Mouse (Mus musculus) kidney, embryonic 16.5 days (tissue): ENCODE results near the gene Ifrd2. TPM values are rescaled to one million over a fixed set of nuclear protein-coding genes. Genes with fewer than 3 reads are reported as not detected.
A peak's percentile ranks its signal among the peaks of the same experiment; 100 is the strongest.

ENCODE experiments used
- ATAC-seq: fragments of 200-750 bp; cut with Nextera tagmentation; 2 replicates; pipeline ENCODE4 v1.8.0; 2017; ENCODE audit warnings: moderate TSS enrichment; ENCODE audit not compliant: low FRiP score, low TSS enrichment
- H3K27ac ChIP-seq: fragments of 300-500 bp; sonication (generic); 2 replicates; pipeline ENCODE4 v1.5.1; 2014; ENCODE audit warnings: low read length
- H3K27me3 ChIP-seq: fragments of 300-500 bp; sonication (generic); 2 replicates; pipeline ENCODE4 v1.6.1; 2014; ENCODE audit warnings: low read length, control low read depth, mixed read lengths; ENCODE audit not compliant: insufficient read depth
- H3K36me3 ChIP-seq: fragments of 300-500 bp; sonication (generic); 2 replicates; pipeline ENCODE4 v1.6.1; 2014; ENCODE audit warnings: low read length, control low read depth, mixed read lengths; ENCODE audit not compliant: insufficient read depth
- H3K4me1 ChIP-seq: fragments of 300-500 bp; sonication (generic); 2 replicates; pipeline ENCODE4 v1.6.1; 2014; ENCODE audit warnings: low read length, control low read depth, mixed read lengths; ENCODE audit not compliant: insufficient read depth
- H3K4me2 ChIP-seq: fragments of 300-500 bp; sonication (generic); replicated peaks from 2 replicates; pipeline ENCODE4 v1.6.1; 2014; ENCODE audit warnings: low read depth, low read length
- H3K4me3 ChIP-seq: fragments of 300-500 bp; sonication (generic); 2 replicates; pipeline ENCODE4 v1.5.1; 2014; ENCODE audit warnings: mild to moderate bottlenecking, low read length
- H3K9ac ChIP-seq: fragments of 300-500 bp; sonication (generic); replicated peaks from 2 replicates; pipeline ENCODE4 v1.6.1; 2014; ENCODE audit warnings: low read length
- H3K9me3 ChIP-seq: fragments of 300-500 bp; sonication (generic); 2 replicates; pipeline ENCODE4 v1.6.1; 2016; ENCODE audit warnings: low read length, control low read depth
- WGBS: fragments of 180-500 bp; shearing (Covaris S2); extraction: QIAGEN DNeasy Blood & Tissue Kit; methylation state at CpG from one replicate; pipeline ENCODE4 v1.1.7; 2014; 5-methylcytosine and 5-hydroxymethylcytosine counted together
- polyA plus RNA-seq: library from polyadenylated mRNA; unstranded; fragments of >200 nt; fragmentation: Nextera tagmentation; extraction: Ambion mirVana; gene quantifications from 2 replicates; pipeline ENCODE4 v1.2.1, GENCODE M21; 2015

Gene Ifrd2
- polyA plus RNA-seq, 1 experiment from 2014 or later = 64.3 TPM

DNA sequence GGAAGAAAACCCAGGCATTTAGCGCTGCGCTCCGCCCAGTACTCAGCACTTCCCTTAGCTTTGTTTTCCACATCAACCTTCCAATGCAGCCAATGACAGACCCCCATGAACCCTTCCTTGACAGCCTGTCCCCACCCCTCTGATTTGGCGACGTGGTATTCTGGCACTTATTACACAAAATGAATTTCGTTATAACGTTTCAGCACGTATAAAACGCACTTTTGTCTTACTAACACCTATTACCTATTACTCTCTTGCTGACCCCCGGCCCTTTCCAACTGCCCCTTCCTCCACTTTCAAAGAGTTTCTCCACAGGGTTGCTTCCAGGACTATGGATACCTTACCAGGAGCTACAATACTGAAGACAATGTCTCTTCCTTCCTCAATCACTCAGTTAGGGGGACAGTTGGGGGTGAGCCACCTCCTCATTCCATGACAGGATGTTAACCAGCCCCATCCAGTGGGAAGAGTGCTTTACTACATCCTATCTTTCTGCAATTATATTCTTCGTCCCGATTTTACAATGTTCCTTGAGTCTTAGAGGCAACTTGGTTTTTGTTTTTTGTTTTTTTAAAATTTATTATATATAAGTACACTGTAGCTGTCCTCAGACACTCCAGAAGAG is 25.6 kb downstream of the Ifrd2 start:
- Histone ChIP-seq H3K4me2 (peak overlapping the region; percentile 86), H3K36me3 (peaks cover 39% of the 10 kb centered on the region), H3K27ac (peak overlapping the region; percentile 95), H3K4me3 (peak overlapping the region; percentile 46), H3K27me3 (no peaks in the 10 kb centered on the region), H3K9ac (peak overlapping the region; percentile 77; the same call in 1 of the 2 replicates), H3K9me3 (no peaks in the 10 kb centered on the region), H3K4me1 (peaks cover 35% of the 10 kb centered on the region)
- peak; percentile 35; the same call in 1 of the 2 replicates for ATAC-seq
- WGBS = 13% methylated on average over 12 of the region's 12 CpGs

DNA sequence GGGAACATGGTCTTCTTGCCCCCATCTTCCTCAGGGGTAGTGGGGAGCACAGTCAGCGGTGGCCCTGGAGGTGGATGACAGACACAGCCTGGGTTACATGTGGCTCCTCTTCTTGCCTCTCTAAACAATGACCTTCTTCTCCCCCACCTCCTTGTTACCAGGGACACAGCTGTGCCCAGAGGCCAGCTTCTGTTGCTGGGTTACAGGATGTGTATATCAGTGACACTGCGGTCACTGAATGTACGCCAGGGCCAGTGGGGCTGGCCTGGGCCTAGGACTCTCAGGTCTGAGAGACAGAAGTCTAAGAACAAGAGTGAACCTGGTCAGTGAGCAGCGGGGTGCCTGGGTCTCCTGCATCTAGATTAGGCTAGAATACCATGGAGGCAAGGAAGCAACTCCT is 27.6 kb downstream of the Ifrd2 start:
- no peak overlapping the region for H3K4me3 ChIP-seq

DNA sequence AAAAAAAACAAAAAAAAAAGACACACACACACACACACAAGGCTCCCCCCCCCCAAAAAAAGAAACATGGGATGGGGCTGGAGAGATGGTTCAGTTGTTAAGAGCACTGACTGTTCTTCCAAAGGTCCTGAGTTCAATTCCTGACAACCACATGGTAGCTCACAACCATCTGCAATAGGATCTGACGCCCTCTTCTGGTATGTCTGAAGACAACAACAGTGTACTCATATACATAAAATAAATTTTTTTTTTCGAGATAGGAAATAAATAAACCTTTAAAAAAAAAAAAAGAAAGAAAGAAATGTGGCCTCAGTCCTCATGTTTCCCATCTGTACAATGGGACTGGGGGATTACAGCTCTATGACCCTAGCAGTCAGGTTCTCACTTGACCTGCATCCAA is 30.0 kb downstream of the Ifrd2 start:
- 84% methylated on average over 2 of the region's 2 CpGs for WGBS
- Histone ChIP-seq H3K27ac (no peak overlapping the region), H3K36me3 (peaks cover 64% of the 10 kb centered on the region), H3K4me1 (peaks cover 29% of the 10 kb centered on the region), H3K9ac (no peak overlapping the region), H3K4me2 (no peak overlapping the region), H3K9me3 (no peaks in the 10 kb centered on the region), H3K27me3 (no peaks in the 10 kb centered on the region), H3K4me3 (no peak overlapping the region)
- ATAC-seq = no peak

More for the DNA sequence above, 27.6 kb downstream of the Ifrd2 start:
- no peak for ATAC-seq
- Histone ChIP-seq H3K4me1 (peaks cover 37% of the 10 kb centered on the region), H3K9me3 (no peaks in the 10 kb centered on the region), H3K27ac (no peak overlapping the region), H3K27me3 (no peaks in the 10 kb centered on the region), H3K4me2 (no peak overlapping the region), H3K36me3 (peaks cover 57% of the 10 kb centered on the region), H3K9ac (no peak overlapping the region)
- WGBS = 69% methylated on average over 4 of the region's 4 CpGs

DNA sequence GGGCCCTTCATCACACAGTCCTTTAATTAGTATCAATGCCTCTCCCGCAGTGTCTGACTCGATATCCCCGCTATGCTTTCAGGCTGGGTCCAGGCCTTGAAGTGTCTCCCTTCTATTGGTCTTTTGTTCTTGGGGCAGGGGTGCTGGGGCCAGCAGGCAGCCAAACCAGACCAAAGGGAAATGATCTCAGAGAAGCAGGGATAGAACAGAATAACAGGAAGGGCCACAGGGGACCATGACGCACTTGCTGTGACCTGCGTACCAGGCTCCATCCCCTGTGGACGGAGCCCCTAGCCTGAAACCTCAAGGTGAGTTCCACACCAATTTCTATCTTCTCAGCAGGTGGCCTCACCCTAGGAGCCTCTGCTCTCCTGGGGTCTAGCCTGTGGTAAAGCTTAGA is 30.7 kb downstream of the Ifrd2 start:
- H3K36me3 ChIP-seq = peaks cover 66% of the 10 kb centered on the region

DNA sequence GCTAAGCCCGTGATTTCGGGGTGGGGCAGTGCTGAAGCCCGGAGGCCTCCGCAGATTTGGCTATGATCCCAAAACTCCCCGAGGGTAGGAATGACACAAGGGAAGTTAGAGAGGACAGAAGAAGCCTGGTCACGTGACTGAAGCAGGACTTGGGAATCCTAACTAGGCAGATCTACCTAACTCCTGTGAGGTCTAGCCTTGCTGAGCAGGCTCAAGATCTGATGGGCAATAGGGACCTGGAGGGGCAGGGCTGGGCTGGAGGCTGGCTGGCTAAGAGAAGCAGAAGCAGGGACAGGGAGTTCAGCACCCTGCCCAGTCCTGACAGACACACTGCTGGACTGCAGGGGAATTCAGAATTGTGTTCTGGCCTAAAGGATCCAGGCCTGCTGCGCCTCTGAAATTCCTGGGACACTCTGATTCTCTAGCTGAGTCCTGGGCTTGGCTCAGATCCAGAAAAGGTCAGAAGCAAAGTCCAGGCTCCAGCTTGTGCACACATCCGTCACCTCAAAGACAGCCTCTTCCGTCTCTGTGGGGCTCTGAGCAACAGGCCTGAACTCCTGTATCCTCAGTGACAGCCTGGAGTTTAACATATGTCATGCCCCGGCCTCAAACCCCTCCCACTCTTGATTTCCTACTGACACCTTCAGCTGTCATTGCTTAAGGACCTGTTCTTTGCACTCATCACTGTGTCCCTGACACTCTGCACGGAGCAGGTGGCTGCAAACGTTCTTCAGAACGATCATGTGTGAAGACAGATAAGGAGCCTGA is 31.5 kb downstream of the Ifrd2 start:
- Histone ChIP-seq H3K9me3 (no peaks in the 10 kb centered on the region), H3K4me1 (peaks cover 23% of the 10 kb centered on the region), H3K27me3 (no peaks in the 10 kb centered on the region), H3K4me2 (no peak overlapping the region), H3K4me3 (no peak overlapping the region), H3K9ac (no peak overlapping the region), H3K36me3 (peaks cover 65% of the 10 kb centered on the region), H3K27ac (peak overlapping the region; percentile 71)
- WGBS = 49% methylated on average over 13 of the region's 13 CpGs
- peak; percentile 78 for ATAC-seq

More for the DNA sequence above, 30.7 kb downstream of the Ifrd2 start:
- Histone ChIP-seq H3K4me3 (no peak overlapping the region), H3K27ac (peak overlapping the region; percentile 71), H3K4me1 (peaks cover 25% of the 10 kb centered on the region), H3K27me3 (no peaks in the 10 kb centered on the region), H3K4me2 (no peak overlapping the region), H3K9me3 (no peaks in the 10 kb centered on the region), H3K9ac (no peak overlapping the region; the same call in 1 of the 2 replicates)
- no peak for ATAC-seq
- WGBS = 86% methylated on average over 6 of the region's 6 CpGs

DNA sequence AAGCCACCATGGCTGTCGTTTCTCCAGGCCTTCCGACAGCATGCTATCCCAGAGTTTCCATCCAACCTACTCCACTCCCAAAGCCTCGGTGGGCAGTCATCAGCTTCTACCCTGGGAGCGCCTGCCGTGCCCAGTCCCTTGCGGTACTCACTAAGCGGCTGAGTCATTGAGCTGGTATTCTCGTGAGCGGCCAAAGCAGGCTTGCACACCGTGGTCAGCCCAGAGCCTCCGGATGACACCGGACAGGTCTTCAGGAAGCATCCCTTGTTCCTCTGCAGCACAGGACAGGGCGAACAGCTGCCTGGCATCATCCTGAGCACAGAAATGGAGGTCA is 32.1 kb downstream of the Ifrd2 start:
- Histone ChIP-seq H3K4me2 (no peak overlapping the region), H3K9ac (no peak overlapping the region), H3K27me3 (no peaks in the 10 kb centered on the region), H3K36me3 (peaks cover 61% of the 10 kb centered on the region), H3K9me3 (no peaks in the 10 kb centered on the region), H3K4me1 (peaks cover 29% of the 10 kb centered on the region), H3K27ac (peak overlapping the region; percentile 71), H3K4me3 (no peak overlapping the region)
- ATAC-seq = peak; percentile 7; the same call in 1 of the 2 replicates
- 66% methylated on average over 13 of the region's 13 CpGs for WGBS

DNA sequence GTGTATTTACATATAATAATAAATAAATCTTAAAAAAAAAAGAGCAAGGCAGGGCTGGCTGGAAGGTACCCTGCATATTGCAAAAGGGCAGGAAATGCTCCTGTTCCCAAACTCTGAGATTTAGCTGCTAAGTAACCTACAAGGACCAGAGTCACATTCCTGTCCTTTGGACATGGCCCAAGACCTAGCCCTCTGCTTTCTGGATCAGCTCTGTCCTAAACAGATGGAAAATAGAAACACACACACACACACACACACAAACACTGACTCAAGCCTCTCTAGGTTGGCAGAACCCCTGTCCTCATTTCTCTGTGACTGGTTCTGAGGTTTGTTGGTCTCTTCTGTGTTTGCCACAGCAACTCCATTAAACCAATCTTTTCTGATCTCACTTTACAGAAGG is 33.5 kb downstream of the Ifrd2 start:
- Histone ChIP-seq H3K9me3 (no peaks in the 10 kb centered on the region), H3K4me3 (no peak overlapping the region), H3K27me3 (no peaks in the 10 kb centered on the region), H3K9ac (no peak overlapping the region), H3K4me2 (no peak overlapping the region), H3K27ac (0 out of 2 replicates have a peak overlapping the region, but pooled peaks have one; percentile 21), H3K36me3 (peaks cover 47% of the 10 kb centered on the region), H3K4me1 (peaks cover 36% of the 10 kb centered on the region)
- ATAC-seq = no peak

DNA sequence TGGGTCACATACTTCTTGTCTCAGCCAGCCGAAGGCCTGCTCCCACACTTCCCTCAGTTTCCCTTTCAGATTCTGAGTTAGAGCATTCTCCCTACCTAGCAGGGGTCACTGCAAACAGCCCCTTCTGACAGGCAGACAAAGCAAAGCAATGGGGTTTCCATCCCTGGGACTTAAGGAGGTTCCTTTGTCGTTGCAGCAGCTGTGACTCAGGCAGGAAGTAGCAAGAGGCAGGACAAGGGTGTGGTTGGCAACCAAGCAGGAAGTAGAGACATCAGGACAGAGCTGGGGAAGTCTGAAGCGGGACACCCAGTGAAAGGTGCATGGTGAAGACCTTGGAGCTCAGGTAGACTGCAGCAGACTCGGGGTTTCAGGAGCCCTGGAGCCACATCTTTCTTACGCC is 37.1 kb downstream of the Ifrd2 start:
- Histone ChIP-seq H3K9ac (peak overlapping the region; percentile 31; the same call in 1 of the 2 replicates), H3K4me2 (no peak overlapping the region), H3K4me1 (peaks cover 57% of the 10 kb centered on the region), H3K27ac (peak overlapping the region; percentile 69; the same call in 1 of the 2 replicates), H3K9me3 (no peaks in the 10 kb centered on the region), H3K36me3 (peaks cover 21% of the 10 kb centered on the region), H3K27me3 (no peaks in the 10 kb centered on the region), H3K4me3 (no peak overlapping the region)
- WGBS = 68% methylated on average over 5 of the region's 5 CpGs
- ATAC-seq = no peak

DNA sequence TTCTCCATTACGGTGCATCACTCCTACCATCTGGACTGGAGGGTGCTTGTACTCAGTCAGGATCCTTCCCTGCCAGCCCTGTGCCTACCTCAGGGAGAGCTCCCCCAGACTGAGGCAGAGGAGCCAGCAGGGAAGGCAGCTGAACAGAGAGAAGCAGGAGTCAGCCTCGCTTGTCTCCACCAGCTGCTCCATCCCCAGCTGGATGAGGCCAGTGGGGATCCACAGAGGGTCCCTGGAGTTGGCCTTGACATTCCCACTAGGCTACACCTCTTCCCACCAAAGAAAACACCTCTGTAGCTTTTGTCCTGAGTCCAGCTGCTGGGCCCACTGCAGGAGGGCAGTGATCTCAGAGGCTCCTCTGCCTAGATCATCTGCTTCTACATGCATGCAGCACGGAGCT is 37.5 kb downstream of the Ifrd2 start:
- Histone ChIP-seq H3K4me1 (peaks cover 57% of the 10 kb centered on the region), H3K9me3 (no peaks in the 10 kb centered on the region), H3K27me3 (no peaks in the 10 kb centered on the region), H3K4me3 (no peak overlapping the region), H3K36me3 (peaks cover 17% of the 10 kb centered on the region), H3K9ac (no peak overlapping the region), H3K27ac (peak overlapping the region; percentile 69; the same call in 1 of the 2 replicates), H3K4me2 (no peak overlapping the region)
- WGBS = 80% methylated on average over 3 of the region's 3 CpGs
- ATAC-seq = no peak
